Mouse (Mus musculus): Measurements from ENCODE around the gene Adat3. TPM values are rescaled to one million over a fixed set of nuclear protein-coding genes. Genes with fewer than 3 reads are reported as not detected.

Gene Adat3
- polyA plus RNA-seq, 1 experiment from 2014 or later = 10.1 TPM

- Histone ChIP-seq H3K4me3 (ENCODE audit: low read depth, low read length) (no peak overlapping the region), H3K4me1 (replicated peaks; ENCODE audit: control insufficient read depth, insufficient read depth, low read length) (peaks cover 31% of the 10 kb centered on the region), H3K36me3 (ENCODE audit: control insufficient read depth, insufficient read depth, low read length) (peaks cover 21% of the 10 kb centered on the region), H3K27me3 (replicated peaks; ENCODE audit: control insufficient read depth, insufficient read depth, low read length) (no peaks in the 10 kb centered on the region), H3K9ac (ENCODE audit: low read length) (no peak overlapping the region), H3K27ac (ENCODE audit: low read depth) (no peak overlapping the region), H3K4me2 (ENCODE audit: low read length) (no peak overlapping the region), H3K9me3 (ENCODE audit: control insufficient read depth, low read length) (no peaks in the 10 kb centered on the region)
- WGBS = 93% methylated on average over 29 of the region's 29 CpGs
- DNase-seq (ENCODE audit: low spot score) (no peak), ATAC-seq (replicated peaks; ENCODE audit: low FRiP score, low TSS enrichment, low read depth) (no peak)
Observed at GRCm38 (mm10) chr10:80568876-80569275, 33.8 kb upstream of the Adat3 start.

DNA sequence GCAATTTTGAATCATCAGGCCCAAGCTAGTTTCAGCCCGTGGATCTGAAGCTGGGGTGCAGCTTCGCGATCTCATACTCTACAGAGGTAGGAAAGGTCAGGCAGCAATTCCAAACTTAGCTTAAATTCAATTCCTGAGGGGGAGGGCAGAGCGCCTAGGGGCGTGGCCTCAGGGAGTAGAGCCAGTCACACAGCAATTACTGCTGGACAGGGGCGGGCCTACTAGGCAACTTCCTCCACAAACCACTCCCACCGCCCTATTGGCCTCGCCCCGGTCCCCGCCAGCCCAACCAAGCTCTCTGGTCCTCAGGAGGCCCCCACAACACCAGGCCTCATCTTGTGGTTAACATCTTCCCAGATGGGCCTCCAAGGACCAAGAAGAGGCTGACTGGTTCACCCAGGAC, 33.0 kb upstream of the Adat3 start:
- 29% methylated on average over 10 of the region's 10 CpGs for WGBS
- ATAC-seq (replicated peaks; ENCODE audit: low FRiP score, low TSS enrichment, low read depth) (no peak), DNase-seq (ENCODE audit: low spot score) (no peak)
- no peak overlapping the region for H3K9ac ChIP-seq (ENCODE audit: low read length)
- H3K4me1 ChIP-seq (replicated peaks; ENCODE audit: control insufficient read depth, insufficient read depth, low read length) = peaks cover 36% of the 10 kb centered on the region
- no peak overlapping the region for H3K27ac ChIP-seq (ENCODE audit: low read depth)
- H3K4me3 ChIP-seq (ENCODE audit: low read depth, low read length) = no peak overlapping the region
- H3K4me2 ChIP-seq (ENCODE audit: low read length) = peak overlapping the region; percentile 29
- H3K27me3 ChIP-seq (replicated peaks; ENCODE audit: control insufficient read depth, insufficient read depth, low read length) = no peaks in the 10 kb centered on the region
- peaks cover 21% of the 10 kb centered on the region for H3K36me3 ChIP-seq (ENCODE audit: control insufficient read depth, insufficient read depth, low read length)
- no peaks in the 10 kb centered on the region for H3K9me3 ChIP-seq (ENCODE audit: control insufficient read depth, low read length)

- WGBS = 89% methylated on average over 10 of the region's 10 CpGs
- no peaks in the 10 kb centered on the region for H3K9me3 ChIP-seq (ENCODE audit: control insufficient read depth, low read length)
- H3K36me3 ChIP-seq (ENCODE audit: control insufficient read depth, insufficient read depth, low read length) = peaks cover 21% of the 10 kb centered on the region
- H3K9ac ChIP-seq (ENCODE audit: low read length) = no peak overlapping the region
- peaks cover 41% of the 10 kb centered on the region for H3K4me1 ChIP-seq (replicated peaks; ENCODE audit: control insufficient read depth, insufficient read depth, low read length)
- ATAC-seq (replicated peaks; ENCODE audit: low FRiP score, low TSS enrichment, low read depth) (no peak), DNase-seq (ENCODE audit: low spot score) (no peak)
- H3K4me3 ChIP-seq (ENCODE audit: low read depth, low read length) = no peak overlapping the region
- H3K27ac ChIP-seq (ENCODE audit: low read depth) = no peak overlapping the region
- no peak overlapping the region for H3K4me2 ChIP-seq (ENCODE audit: low read length)
- no peaks in the 10 kb centered on the region for H3K27me3 ChIP-seq (replicated peaks; ENCODE audit: control insufficient read depth, insufficient read depth, low read length)
Observed at GRCm38 (mm10) chr10:80570419-80570818, 32.3 kb upstream of the Adat3 start.

DNA sequence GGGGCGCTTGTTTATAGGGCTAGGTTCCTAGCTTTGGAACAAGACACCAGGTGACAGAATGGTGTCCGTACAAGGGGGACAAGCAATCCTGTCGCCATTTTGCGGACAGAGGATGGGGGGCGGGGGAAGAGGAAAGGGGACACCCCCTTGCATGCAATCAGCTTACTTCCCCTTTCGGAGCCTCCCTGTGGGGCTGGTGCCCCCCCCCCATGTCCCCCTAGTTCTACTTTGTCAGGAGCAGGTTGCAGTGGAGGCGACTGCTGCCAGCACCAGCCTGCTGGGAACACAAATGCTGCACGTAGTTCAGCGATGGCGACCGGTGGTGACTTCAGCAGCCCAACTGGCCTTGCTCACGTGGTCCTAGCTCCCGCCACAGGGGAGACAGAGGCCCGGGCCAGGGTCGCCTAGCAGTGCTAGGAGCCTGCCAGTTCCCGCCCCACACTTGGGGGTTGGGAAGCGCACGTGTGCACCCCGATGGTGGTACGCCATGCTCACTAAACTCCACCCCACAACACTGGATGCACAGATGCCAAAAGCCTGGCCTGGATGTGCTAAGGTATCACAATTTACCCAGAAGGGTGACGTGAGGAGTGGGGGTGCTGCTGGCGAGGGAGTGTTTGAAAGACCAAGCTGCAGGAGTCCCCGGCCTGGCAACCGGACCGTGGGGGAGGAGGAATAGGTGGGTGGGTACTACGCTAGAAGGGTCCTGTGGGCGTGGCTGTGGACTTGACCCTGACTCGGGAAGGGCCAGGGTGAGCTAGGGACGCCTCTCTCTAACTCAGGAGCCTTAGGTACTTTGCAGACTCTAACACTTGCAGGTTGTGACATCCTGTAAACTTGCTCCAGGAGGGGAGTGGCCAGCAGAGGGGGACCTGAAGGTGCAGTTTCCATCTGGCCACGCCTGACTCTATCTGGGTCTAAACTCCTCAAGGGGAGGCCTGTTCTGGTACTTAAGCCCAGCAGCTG, 31.5 kb upstream of the Adat3 start:
- H3K4me1 ChIP-seq (replicated peaks; ENCODE audit: control insufficient read depth, insufficient read depth, low read length) = peaks cover 48% of the 10 kb centered on the region
- 20% methylated on average over 30 of the region's 30 CpGs for WGBS
- DNase-seq (ENCODE audit: low spot score) = no peak

DNA sequence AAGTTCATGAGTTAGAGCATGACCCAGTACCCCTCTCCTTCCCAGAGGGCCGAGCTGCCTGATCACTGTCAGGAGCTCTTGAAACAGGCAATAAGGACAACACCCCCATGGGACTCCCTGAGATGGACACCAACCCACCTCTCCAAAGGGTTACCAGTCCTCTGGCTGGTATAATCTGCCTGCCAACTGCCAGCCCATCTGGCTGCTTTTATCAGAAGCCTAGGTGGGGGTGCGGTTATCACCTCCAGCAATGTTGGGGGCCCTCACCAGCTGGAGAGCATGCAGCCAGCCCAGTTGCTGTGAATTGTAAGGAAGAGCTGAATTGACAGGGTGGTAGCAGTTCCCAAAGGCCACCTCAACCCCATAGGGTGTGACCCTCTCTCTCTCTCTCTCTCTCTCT, 30.2 kb upstream of the Adat3 start:
- Histone ChIP-seq H3K27me3 (replicated peaks; ENCODE audit: control insufficient read depth, insufficient read depth, low read length) (no peaks in the 10 kb centered on the region), H3K9ac (ENCODE audit: low read length) (no peak overlapping the region), H3K4me3 (ENCODE audit: low read depth, low read length) (no peak overlapping the region), H3K4me2 (ENCODE audit: low read length) (no peak overlapping the region), H3K36me3 (ENCODE audit: control insufficient read depth, insufficient read depth, low read length) (peaks cover 13% of the 10 kb centered on the region), H3K27ac (ENCODE audit: low read depth) (no peak overlapping the region), H3K4me1 (replicated peaks; ENCODE audit: control insufficient read depth, insufficient read depth, low read length) (peaks cover 48% of the 10 kb centered on the region), H3K9me3 (ENCODE audit: control insufficient read depth, low read length) (no peaks in the 10 kb centered on the region)
- no peak for DNase-seq (ENCODE audit: low spot score)
- no peak for ATAC-seq (replicated peaks; ENCODE audit: low FRiP score, low TSS enrichment, low read depth)
- WGBS = 69% methylated on average over 2 of the region's 2 CpGs

More for the DNA sequence above, 31.5 kb upstream of the Adat3 start:
- Histone ChIP-seq H3K4me2 (ENCODE audit: low read length) (peak overlapping the region; percentile 34), H3K9ac (ENCODE audit: low read length) (peak overlapping the region; percentile 3; the same call in 1 of the 2 replicates), H3K27me3 (replicated peaks; ENCODE audit: control insufficient read depth, insufficient read depth, low read length) (no peaks in the 10 kb centered on the region), H3K9me3 (ENCODE audit: control insufficient read depth, low read length) (no peaks in the 10 kb centered on the region), H3K27ac (ENCODE audit: low read depth) (peak overlapping the region; percentile 18; the same call in 1 of the 2 replicates), H3K36me3 (ENCODE audit: control insufficient read depth, insufficient read depth, low read length) (peaks cover 17% of the 10 kb centered on the region), H3K4me3 (ENCODE audit: low read depth, low read length) (no peak overlapping the region)
- ATAC-seq (replicated peaks; ENCODE audit: low FRiP score, low TSS enrichment, low read depth) = 0 out of 2 replicates have a peak, but pooled peaks have one; percentile 14

GRCm38 (mm10) chr10:80573944-80574343, 28.7 kb upstream of the Adat3 start:
- peaks cover 53% of the 10 kb centered on the region for H3K4me1 ChIP-seq (replicated peaks; ENCODE audit: control insufficient read depth, insufficient read depth, low read length)
- H3K4me3 ChIP-seq (ENCODE audit: low read depth, low read length) = no peak overlapping the region
- WGBS = 58% methylated on average over 9 of the region's 9 CpGs
- no peaks in the 10 kb centered on the region for H3K27me3 ChIP-seq (replicated peaks; ENCODE audit: control insufficient read depth, insufficient read depth, low read length)
- H3K36me3 ChIP-seq (ENCODE audit: control insufficient read depth, insufficient read depth, low read length) = no peaks in the 10 kb centered on the region
- no peak overlapping the region for H3K4me2 ChIP-seq (ENCODE audit: low read length)
- H3K9me3 ChIP-seq (ENCODE audit: control insufficient read depth, low read length) = no peaks in the 10 kb centered on the region
- DNase-seq (ENCODE audit: low spot score) = no peak
- H3K27ac ChIP-seq (ENCODE audit: low read depth) = no peak overlapping the region
- peak overlapping the region; percentile 16; the same call in 1 of the 2 replicates for H3K9ac ChIP-seq (ENCODE audit: low read length)
- no peak for ATAC-seq (replicated peaks; ENCODE audit: low FRiP score, low TSS enrichment, low read depth)

DNA sequence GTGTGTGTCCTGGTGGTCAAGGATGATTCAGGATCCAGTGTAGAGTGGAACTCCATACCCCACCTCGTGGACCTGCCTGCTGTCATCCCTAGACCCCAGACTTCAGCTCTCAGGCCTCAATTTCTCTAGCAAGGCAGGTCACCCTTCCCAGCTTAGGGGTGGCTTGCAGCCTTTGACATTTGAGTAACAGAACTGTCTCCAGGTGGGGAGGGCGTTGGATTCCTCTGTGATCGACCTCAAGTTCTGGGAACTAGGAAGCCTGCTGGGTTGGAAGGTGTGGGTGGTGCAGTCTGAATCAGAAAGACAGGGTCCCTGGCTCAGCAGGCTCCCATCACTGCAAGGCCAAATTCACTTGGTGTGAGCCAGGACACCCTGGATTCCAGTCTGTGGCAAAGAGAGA, 27.8 kb upstream of the Adat3 start:
- H3K4me2 ChIP-seq (ENCODE audit: low read length) = no peak overlapping the region
- H3K4me3 ChIP-seq (ENCODE audit: low read depth, low read length) = no peak overlapping the region
- H3K9ac ChIP-seq (ENCODE audit: low read length) = no peak overlapping the region
- H3K27me3 ChIP-seq (replicated peaks; ENCODE audit: control insufficient read depth, insufficient read depth, low read length) = no peaks in the 10 kb centered on the region
- DNase-seq (ENCODE audit: low spot score) = no peak
- peaks cover 48% of the 10 kb centered on the region for H3K4me1 ChIP-seq (replicated peaks; ENCODE audit: control insufficient read depth, insufficient read depth, low read length)
- H3K36me3 ChIP-seq (ENCODE audit: control insufficient read depth, insufficient read depth, low read length) = no peaks in the 10 kb centered on the region
- 68% methylated on average over 3 of the region's 3 CpGs for WGBS
- no peak overlapping the region for H3K27ac ChIP-seq (ENCODE audit: low read depth)
- no peaks in the 10 kb centered on the region for H3K9me3 ChIP-seq (ENCODE audit: control insufficient read depth, low read length)
- no peak for ATAC-seq (replicated peaks; ENCODE audit: low FRiP score, low TSS enrichment, low read depth)

- Histone ChIP-seq H3K4me2 (ENCODE audit: low read length) (peak overlapping the region; percentile 87), H3K27me3 (replicated peaks; ENCODE audit: control insufficient read depth, insufficient read depth, low read length) (no peaks in the 10 kb centered on the region), H3K36me3 (ENCODE audit: control insufficient read depth, insufficient read depth, low read length) (no peaks in the 10 kb centered on the region), H3K9ac (ENCODE audit: low read length) (peak overlapping the region; percentile 69), H3K27ac (ENCODE audit: low read depth) (no peak overlapping the region), H3K9me3 (ENCODE audit: control insufficient read depth, low read length) (no peaks in the 10 kb centered on the region), H3K4me3 (ENCODE audit: low read depth, low read length) (peak overlapping the region; percentile 81), H3K4me1 (replicated peaks; ENCODE audit: control insufficient read depth, insufficient read depth, low read length) (peaks cover 38% of the 10 kb centered on the region)
- DNase-seq (ENCODE audit: low spot score) (no peak), ATAC-seq (replicated peaks; ENCODE audit: low FRiP score, low TSS enrichment, low read depth) (no peak)
- 15% methylated on average over 17 of the region's 17 CpGs for WGBS
Observed at GRCm38 (mm10) chr10:80575925-80576324, 26.8 kb upstream of the Adat3 start.

All from intestine, embryonic 14.5 days (tissue).